ENCODE assay signal across 19 mouse cellular contexts in the genomic region with DNA sequence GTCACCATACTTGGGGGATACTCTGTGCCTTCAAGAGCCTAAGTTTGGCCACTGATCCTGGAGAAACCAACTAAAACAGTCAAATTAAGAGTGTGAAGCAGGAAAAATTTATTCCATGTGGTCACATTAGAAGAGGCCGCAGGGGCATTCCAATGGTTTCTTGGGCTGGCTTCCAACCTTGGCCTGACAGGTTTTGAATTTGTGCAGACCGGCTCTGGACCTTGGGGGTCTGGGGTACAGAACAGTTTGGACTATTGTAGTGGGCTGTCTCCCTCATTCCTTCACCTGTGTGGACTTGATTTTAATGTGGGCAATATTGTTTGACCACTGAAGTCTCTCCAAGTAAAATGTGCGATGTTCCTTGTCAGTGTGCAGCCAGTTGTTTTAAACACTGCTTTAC.
DNase-seq lines count a peak whose midpoint lies in the region; ATAC-seq lines count a peak whose summit lies in the region.
"Had no signal": no experiment of that assay in that cellular context is flagged by ENCODE, and none has a peak within 500 bp of the region (broad histone marks: within the 10 kb centered on the region; RNA-seq: fewer than 3 reads in every experiment).

No protein-coding gene starts in this region.

- H3K9me3 ChIP-seq in heart, embryonic 15.5 days (replicated peaks) = no peaks in the 10 kb centered on the region
- H3K9me3 ChIP-seq: embryonic facial prominence, embryonic 10.5 days; forebrain, embryonic 13.5 days; hindbrain, embryonic 13.5 days had no signal

- H3K36me3 ChIP-seq in heart, embryonic 15.5 days = no peaks in the 10 kb centered on the region
- H3K36me3 ChIP-seq: embryonic facial prominence, embryonic 10.5 days; hindbrain, embryonic 13.5 days had no signal

- 87% methylated on average over 3 of the region's 3 CpGs for WGBS in heart, embryonic 15.5 days

- DNase-seq in heart, postnatal 14 days = no peak
- DNase-seq in kidney, adult 18-20 months = peak; percentile 29
- DNase-seq in kidney, postnatal 4 days = no peak
- DNase-seq in lung, postnatal 10 days = peak; percentile 15
- no peak for DNase-seq in lung, postnatal 36 days
- no peak for DNase-seq in retina, postnatal 1 day
- DNase-seq: adrenal gland, adult 2 months; adrenal gland, postnatal 25 days; cerebellum, adult 18-20 months; cerebellum, adult 9-11 months; cerebellum, postnatal 36 days; forebrain, postnatal 0 days; gastrocnemius, postnatal 14 days had no signal

- H3K27me3 ChIP-seq in heart, embryonic 15.5 days = no peaks in the 10 kb centered on the region
- H3K27me3 ChIP-seq: forebrain, embryonic 13.5 days; hindbrain, embryonic 13.5 days had no signal

- no peak overlapping the region for H3K9ac ChIP-seq in heart, embryonic 15.5 days
- H3K9ac ChIP-seq: forebrain, embryonic 13.5 days; forebrain, postnatal 0 days; hindbrain, embryonic 13.5 days had no signal

- H3K4me3 ChIP-seq in heart, embryonic 15.5 days = no peak overlapping the region
- H3K4me3 ChIP-seq: embryonic facial prominence, embryonic 10.5 days; forebrain, embryonic 13.5 days; hindbrain, embryonic 13.5 days had no signal

- peaks cover 10% of the 10 kb centered on the region; the same call in 1 of the 2 replicates for H3K4me1 ChIP-seq in heart, embryonic 15.5 days (replicated peaks)
- H3K4me1 ChIP-seq: embryonic facial prominence, embryonic 10.5 days; forebrain, embryonic 13.5 days; hindbrain, embryonic 13.5 days had no signal

- H3K27ac ChIP-seq in heart, embryonic 15.5 days = peak overlapping the region; percentile 33; the same call in 1 of the 2 replicates
- H3K27ac ChIP-seq: embryonic facial prominence, embryonic 10.5 days; forebrain, embryonic 13.5 days; hindbrain, embryonic 13.5 days; hindbrain, postnatal 0 days had no signal

- intact Hi-C loops in heart, postnatal 14 days (cut with DNase I) = no loop called here

- no peak for ATAC-seq in heart, embryonic 15.5 days (replicated peaks; ENCODE audit: insufficient number of reproducible peaks, insufficient read depth, low FRiP score, low read depth)
- ATAC-seq: forebrain, embryonic 13.5 days; forebrain, postnatal 0 days; hindbrain, postnatal 0 days had no signal

- H3K4me2 ChIP-seq in heart, embryonic 15.5 days = no peak overlapping the region
- H3K4me2 ChIP-seq: forebrain, embryonic 13.5 days; heart, embryonic 11.5 days; hindbrain, embryonic 13.5 days had no signal

Comparison
In these comparisons a context has a peak if more than half of its experiments do, and no peak if none do; other contexts are left out.
1. DNase-seq: peak in kidney, adult 18-20 months (single experiment) and lung, postnatal 10 days (single experiment); none in heart, postnatal 14 days (0 of 2), kidney, postnatal 4 days (0 of 2), lung, postnatal 36 days (single experiment) and retina, postnatal 1 day (single experiment).